Mouse (Mus musculus) monocyte, adult 2 months (primary cell): ENCODE data around the gene Thbd.

Experiments
- DNase-seq, 2 experiments: peaks; one replicate each; pipeline ENCODE4 v3.0.0; 2022; ENCODE audit warnings: low spot score in 2 of 2, low read depth in 1 of 2

Thbd gene

GRCm38 (mm10) chr2:148387652-148388581, 20.1 kb downstream of the Thbd start:
- DNase-seq = no peak

- DNase-seq = no peak
These were observed 21.1 kb downstream of the Thbd start for GRCm38 (mm10) chr2:148386927-148387326.

- no peak for DNase-seq
These were observed 21.5 kb downstream of the Thbd start for GRCm38 (mm10) chr2:148386476-148386875.

- no peak for DNase-seq
These were observed 26.9 kb downstream of the Thbd start for GRCm38 (mm10) chr2:148381076-148381475.

GRCm38 (mm10) chr2:148379899-148380413, 28.0 kb downstream of the Thbd start:
- DNase-seq = no peak

GRCm38 (mm10) chr2:148378817-148379342, 29.1 kb downstream of the Thbd start:
- no peak for DNase-seq

GRCm38 (mm10) chr2:148375326-148376150, 32.5 kb downstream of the Thbd start:
- DNase-seq = peak in 1 of 2 experiments; percentile 42

- DNase-seq = no peak
These were observed 34.4 kb downstream of the Thbd start for GRCm38 (mm10) chr2:148373602-148374071.

GRCm38 (mm10) chr2:148371743-148372630, 36.0 kb downstream of the Thbd start:
- DNase-seq = no peak

- DNase-seq = no peak
These were observed 42.8 kb downstream of the Thbd start for GRCm38 (mm10) chr2:148365227-148365626.

GRCm38 (mm10) chr2:148364536-148364935, 43.5 kb downstream of the Thbd start:
- no peak for DNase-seq

GRCm38 (mm10) chr2:148357145-148357544, 50.8 kb downstream of the Thbd start:
- DNase-seq = no peak
